Mouse (Mus musculus): ENCODE data around the gene Dvl3. TPM values are rescaled to one million over a fixed set of nuclear protein-coding genes. Genes with fewer than 3 reads are reported as not detected.
A peak's percentile ranks its signal among the peaks of the same experiment; 100 is the strongest.

The Dvl3 gene
- total and polyA plus RNA-seq, 2 experiments = 2.5 to 15.0 TPM

GRCm38 (mm10) chr16:20497980-20498676 is 18.7 kb upstream of the Dvl3 start:
- no peak for TF ChIP-seq POLR2A (IDR thresholded peaks at IDR 0.05; ENCODE audit: extremely low read depth, insufficient read depth, low read length)
- no peak for TF ChIP-seq CTCF (IDR thresholded peaks at IDR 0.05; ENCODE audit: low read depth, low read length)
- DNase-seq (ENCODE audit: extremely low read depth, low read depth, low spot score) = no peak
- Histone ChIP-seq H3K27ac (replicated peaks; ENCODE audit: insufficient read depth, low read depth, low read length) (peak overlapping the region; percentile 26), H3K27me3 (ENCODE audit: control insufficient read depth, insufficient read depth, low read length) (no peaks in the 10 kb centered on the region), H3K4me3 (ENCODE audit: insufficient read depth, low read depth, low read length) (peak overlapping the region; percentile 83), H3K36me3 (ENCODE audit: control insufficient read depth, insufficient read depth, low read length) (peaks cover 17% of the 10 kb centered on the region), H3K79me2 (ENCODE audit: control insufficient read depth, insufficient read depth, low read length) (0 out of 2 replicates have a peak, but pooled peaks cover 3% of the 10 kb centered on the region), H3K4me1 (ENCODE audit: control insufficient read depth, insufficient read depth, low read length) (peaks cover 2% of the 10 kb centered on the region), H3K9ac (ENCODE audit: low read depth, low read length) (0 out of 2 replicates have a peak overlapping the region, but pooled peaks have one; percentile 15)
- 10% methylated on average over 16 of the region's 16 CpGs for WGBS

GRCm38 (mm10) chr16:20498677-20499475 is 17.9 kb upstream of the Dvl3 start, which contains the start of gene Eif2b5:
TSS of gene Eif2b5 (plus strand) at chr16:20498817.
- peak within 1 kb of the TSS; percentile 26 for H3K27ac ChIP-seq (replicated peaks; ENCODE audit: insufficient read depth, low read depth, low read length)
- H3K4me1 ChIP-seq (ENCODE audit: control insufficient read depth, insufficient read depth, low read length) = peaks cover 2% of the 10 kb centered on the region
- DNase-seq (ENCODE audit: extremely low read depth, low read depth, low spot score) = peak; percentile 96
- H3K79me2 ChIP-seq (ENCODE audit: control insufficient read depth, insufficient read depth, low read length) = 0 out of 2 replicates have a peak, but pooled peaks cover 3% of the 10 kb centered on the region
- H3K4me3 ChIP-seq (ENCODE audit: insufficient read depth, low read depth, low read length) = peak within 1 kb of the TSS; percentile 83
- TF ChIP-seq POLR2A (IDR thresholded peaks at IDR 0.05; ENCODE audit: extremely low read depth, insufficient read depth, low read length) = peak; percentile 71
- TF ChIP-seq CTCF (IDR thresholded peaks at IDR 0.05; ENCODE audit: low read depth, low read length) = no peak
- peak within 1 kb of the TSS; percentile 77 for H3K9ac ChIP-seq (ENCODE audit: low read depth, low read length)
- H3K36me3 ChIP-seq (ENCODE audit: control insufficient read depth, insufficient read depth, low read length) = peaks cover 22% of the 10 kb centered on the region
- WGBS = under 1% methylated on average over 49 of the region's 49 CpGs
- no peaks in the 10 kb centered on the region for H3K27me3 ChIP-seq (ENCODE audit: control insufficient read depth, insufficient read depth, low read length)

- no peak overlapping the region for H3K4me3 ChIP-seq (ENCODE audit: insufficient read depth, low read depth, low read length)
- no peaks in the 10 kb centered on the region for H3K79me2 ChIP-seq (ENCODE audit: control insufficient read depth, insufficient read depth, low read length)
- DNase-seq (ENCODE audit: extremely low read depth, low read depth, low spot score) = no peak
- H3K36me3 ChIP-seq (ENCODE audit: control insufficient read depth, insufficient read depth, low read length) = peaks cover 58% of the 10 kb centered on the region
- no peak overlapping the region for H3K27ac ChIP-seq (replicated peaks; ENCODE audit: insufficient read depth, low read depth, low read length)
- H3K27me3 ChIP-seq (ENCODE audit: control insufficient read depth, insufficient read depth, low read length) = no peaks in the 10 kb centered on the region
- no peak for TF ChIP-seq POLR2A (IDR thresholded peaks at IDR 0.05; ENCODE audit: extremely low read depth, insufficient read depth, low read length)
- TF ChIP-seq CTCF (IDR thresholded peaks at IDR 0.05; ENCODE audit: low read depth, low read length) = no peak
- 84% methylated on average over 8 of the region's 8 CpGs for WGBS
- H3K9ac ChIP-seq (ENCODE audit: low read depth, low read length) = no peak overlapping the region
- H3K4me1 ChIP-seq (ENCODE audit: control insufficient read depth, insufficient read depth, low read length) = no peaks in the 10 kb centered on the region
Measured at GRCm38 (mm10) chr16:20506000-20506399, 10.8 kb upstream of the Dvl3 start.

GRCm38 (mm10) chr16:20509349-20509748 is 7.4 kb upstream of the Dvl3 start:
- H3K36me3 ChIP-seq (ENCODE audit: control insufficient read depth, insufficient read depth, low read length) = peaks cover 42% of the 10 kb centered on the region
- 64% methylated on average over 3 of the region's 3 CpGs for WGBS
- peak; percentile 62 for TF ChIP-seq CTCF (IDR thresholded peaks at IDR 0.05; ENCODE audit: low read depth, low read length)
- no peak for TF ChIP-seq POLR2A (IDR thresholded peaks at IDR 0.05; ENCODE audit: extremely low read depth, insufficient read depth, low read length)
- no peak overlapping the region for H3K4me3 ChIP-seq (ENCODE audit: insufficient read depth, low read depth, low read length)
- H3K79me2 ChIP-seq (ENCODE audit: control insufficient read depth, insufficient read depth, low read length) = no peaks in the 10 kb centered on the region
- no peaks in the 10 kb centered on the region for H3K27me3 ChIP-seq (ENCODE audit: control insufficient read depth, insufficient read depth, low read length)
- H3K4me1 ChIP-seq (ENCODE audit: control insufficient read depth, insufficient read depth, low read length) = no peaks in the 10 kb centered on the region
- no peak overlapping the region for H3K27ac ChIP-seq (replicated peaks; ENCODE audit: insufficient read depth, low read depth, low read length)
- H3K9ac ChIP-seq (ENCODE audit: low read depth, low read length) = no peak overlapping the region
- peak; percentile 31 for DNase-seq (ENCODE audit: extremely low read depth, low read depth, low spot score)

GRCm38 (mm10) chr16:20511277-20511847 is 5.4 kb upstream of the Dvl3 start:
- Histone ChIP-seq H3K9ac (ENCODE audit: low read depth, low read length) (no peak overlapping the region), H3K4me1 (ENCODE audit: control insufficient read depth, insufficient read depth, low read length) (no peaks in the 10 kb centered on the region; the same call in 1 of the 2 replicates), H3K27me3 (ENCODE audit: control insufficient read depth, insufficient read depth, low read length) (no peaks in the 10 kb centered on the region), H3K4me3 (ENCODE audit: insufficient read depth, low read depth, low read length) (no peak overlapping the region), H3K36me3 (ENCODE audit: control insufficient read depth, insufficient read depth, low read length) (peaks cover 28% of the 10 kb centered on the region), H3K27ac (replicated peaks; ENCODE audit: insufficient read depth, low read depth, low read length) (no peak overlapping the region), H3K79me2 (ENCODE audit: control insufficient read depth, insufficient read depth, low read length) (no peaks in the 10 kb centered on the region)
- WGBS = 90% methylated on average over 7 of the region's 7 CpGs
- TF ChIP-seq POLR2A (IDR thresholded peaks at IDR 0.05; ENCODE audit: extremely low read depth, insufficient read depth, low read length) (no peak), CTCF (IDR thresholded peaks at IDR 0.05; ENCODE audit: low read depth, low read length) (no peak)
- DNase-seq (ENCODE audit: extremely low read depth, low read depth, low spot score) = no peak

Data from liver, adult 2 months (tissue).